Mouse (Mus musculus) thymus, adult 2 months (tissue): ENCODE data around the gene Adamtsl2. TPM values are rescaled to one million over a fixed set of nuclear protein-coding genes. Genes with fewer than 3 reads are reported as not detected.

Experiments used
- DNase-seq: peaks from one replicate; pipeline ENCODE4 v3.0.0; 2021
- H3K27ac ChIP-seq: fragments of 200-500 bp; 2 replicates; pipeline ENCODE4 v1.5.1; 2012; ENCODE audit warnings: low read length, control low read depth; ENCODE audit not compliant: control insufficient read depth, insufficient read depth
- H3K27me3 ChIP-seq: fragments of 200-500 bp; 2 replicates; pipeline ENCODE4 v1.6.1; 2012; ENCODE audit warnings: mild to moderate bottlenecking, low read length, moderate library complexity, mixed read lengths; ENCODE audit not compliant: control insufficient read depth, insufficient read depth
- H3K36me3 ChIP-seq: fragments of 200-500 bp; 2 replicates; pipeline ENCODE4 v1.6.1; 2012; ENCODE audit warnings: mild to moderate bottlenecking, low read length, moderate library complexity; ENCODE audit not compliant: control insufficient read depth, insufficient read depth
- H3K4me1 ChIP-seq: fragments of 200-500 bp; replicated peaks from 2 replicates; pipeline ENCODE4 v1.6.1; 2012; ENCODE audit warnings: low read length; ENCODE audit not compliant: control insufficient read depth, insufficient read depth
- H3K4me3 ChIP-seq: fragments of 200-500 bp; 2 replicates; pipeline ENCODE4 v1.5.1; 2012; ENCODE audit warnings: mild to moderate bottlenecking, low read length, control low read depth, moderate library complexity; ENCODE audit not compliant: control insufficient read depth, insufficient read depth
- CTCF ChIP-seq: fragments of 200-500 bp; IDR thresholded peaks from 2 replicates; pipeline ENCODE4 v1.5.1; 2012; ENCODE audit warnings: mild to moderate bottlenecking, control low read depth, low read length, moderate library complexity, borderline replicate concordance; ENCODE audit not compliant: control insufficient read depth, poor library complexity, insufficient read depth; ENCODE audit errors: extremely low read depth
- POLR2A ChIP-seq: fragments of 200-500 bp; IDR thresholded peaks from 2 replicates; pipeline ENCODE4 v1.6.1; 2012; ENCODE audit warnings: mild to moderate bottlenecking, low read length, control low read depth, moderate library complexity; ENCODE audit not compliant: control insufficient read depth, poor library complexity, insufficient read depth; ENCODE audit errors: extremely low read depth
- WGBS: fragments of 180-500 bp; shearing (Covaris S2); methylation state at CpG from one replicate; pipeline ENCODE4 v1.1.7; 2018; 5-methylcytosine and 5-hydroxymethylcytosine counted together
- polyA plus RNA-seq: library from polyadenylated mRNA; depleted of rRNA; stranded (reverse); fragments of >200 nt; gene quantifications from 2 replicates; pipeline ENCODE4 v1.2.3, GENCODE M21; 2012; rRNA removed

The Adamtsl2 gene
- polyA plus RNA-seq, 1 experiment = 16.1 TPM

- Histone ChIP-seq H3K4me1 (peaks cover 15% of the 10 kb centered on the region), H3K27me3 (no peaks in the 10 kb centered on the region), H3K4me3 (no peak overlapping the region), H3K27ac (no peak overlapping the region), H3K36me3 (no peaks in the 10 kb centered on the region)
- WGBS = 65% methylated on average over 6 of the region's 6 CpGs
- TF ChIP-seq CTCF (no peak), POLR2A (no peak)
- DNase-seq = no peak
Observed at GRCm38 (mm10) chr2:27146840-27147239, 67.7 kb downstream of the Adamtsl2 start.

DNA sequence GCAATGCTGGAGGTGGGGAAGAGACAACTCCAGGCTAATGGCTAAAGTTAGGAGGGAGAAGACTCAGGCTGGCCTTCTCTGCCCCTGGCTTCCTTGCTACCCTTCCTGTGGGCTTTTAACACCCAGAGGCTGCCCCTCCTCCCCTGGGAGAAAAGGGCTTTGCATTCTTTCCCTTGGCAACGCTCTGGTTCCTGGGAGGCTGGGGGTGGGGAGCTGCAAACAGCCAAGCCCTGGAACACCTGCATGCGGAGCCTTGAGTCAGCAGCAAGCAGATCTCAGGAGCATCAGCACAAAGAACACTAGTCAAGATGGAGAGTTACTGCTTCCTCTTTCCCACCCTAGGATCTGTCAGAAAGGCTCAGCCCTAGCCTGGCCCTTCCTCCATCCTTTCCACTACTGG is 70.3 kb downstream of the Adamtsl2 start:
- 9% methylated on average over 2 of the region's 2 CpGs for WGBS
- Histone ChIP-seq H3K4me3 (no peak overlapping the region), H3K36me3 (no peaks in the 10 kb centered on the region), H3K27me3 (no peaks in the 10 kb centered on the region), H3K4me1 (peaks cover 16% of the 10 kb centered on the region), H3K27ac (no peak overlapping the region)
- DNase-seq = no peak
- TF ChIP-seq CTCF (no peak), POLR2A (no peak)

- Histone ChIP-seq H3K27me3 (no peaks in the 10 kb centered on the region), H3K4me3 (no peak overlapping the region), H3K27ac (no peak overlapping the region), H3K36me3 (no peaks in the 10 kb centered on the region), H3K4me1 (peaks cover 12% of the 10 kb centered on the region)
- no peak for DNase-seq
- TF ChIP-seq CTCF (no peak), POLR2A (no peak)
- WGBS = 92% methylated on average over 10 of the region's 10 CpGs
Observed at GRCm38 (mm10) chr2:27154466-27155185, 75.4 kb downstream of the Adamtsl2 start.

DNA sequence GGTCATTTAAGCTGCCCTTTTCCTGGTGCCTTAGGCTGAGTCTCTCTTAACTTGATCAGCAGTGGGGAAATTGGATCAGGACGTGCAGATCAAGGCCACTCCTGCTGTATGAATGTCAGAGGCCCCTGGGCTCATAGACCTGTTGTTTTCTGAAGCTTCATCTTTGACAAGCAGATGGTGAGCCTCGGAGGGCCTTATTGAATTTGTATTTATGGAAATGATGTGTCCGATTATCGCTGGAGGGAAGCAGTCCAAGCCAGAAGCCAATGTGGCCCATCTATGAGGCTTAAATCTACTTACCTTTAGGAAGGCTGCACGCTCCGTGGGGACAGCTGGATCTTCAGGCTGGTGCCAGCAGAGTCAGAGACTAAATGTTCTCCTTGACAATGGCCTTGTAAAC is 77.4 kb downstream of the Adamtsl2 start:
- no peaks in the 10 kb centered on the region for H3K36me3 ChIP-seq
- peaks cover 7% of the 10 kb centered on the region for H3K4me1 ChIP-seq
- no peaks in the 10 kb centered on the region for H3K27me3 ChIP-seq
- WGBS = 96% methylated on average over 6 of the region's 6 CpGs
- TF ChIP-seq POLR2A (no peak), CTCF (no peak)
- H3K4me3 ChIP-seq = no peak overlapping the region
- no peak overlapping the region for H3K27ac ChIP-seq
- no peak for DNase-seq

Other genes with a start within 250 kb of the Adamtsl2 start
- gene Abo, start 214.4 kb upstream of the Adamtsl2 start, polyA plus RNA-seq = 0.06 TPM in 1 of 2 replicates, not detected in the other
- gene Surf6, start 176.5 kb upstream of the Adamtsl2 start, polyA plus RNA-seq = 20.8 and 23.1 TPM in 2 replicates
- gene Med22, start 168.7 kb upstream of the Adamtsl2 start, polyA plus RNA-seq = 39.0 and 46.5 TPM in 2 replicates
- 799 and 817 TPM in 2 replicates for gene Rpl7a, start 168.6 kb upstream of the Adamtsl2 start, polyA plus RNA-seq
- gene Surf2, start 163.0 kb upstream of the Adamtsl2 start, polyA plus RNA-seq = 33.8 and 36.4 TPM in 2 replicates
- gene Surf1, start 162.8 kb upstream of the Adamtsl2 start, polyA plus RNA-seq = 72.7 and 78.5 TPM in 2 replicates
- gene Surf4, start 145.5 kb upstream of the Adamtsl2 start, polyA plus RNA-seq = 410 and 472 TPM in 2 replicates
- 0.75 and 0.96 TPM in 2 replicates for gene Stkld1, start 145.3 kb upstream of the Adamtsl2 start, polyA plus RNA-seq
- 49.7 and 56.2 TPM in 2 replicates for gene Rexo4, start 115.0 kb upstream of the Adamtsl2 start, polyA plus RNA-seq
- gene Adamts13, start 106.0 kb upstream of the Adamtsl2 start, polyA plus RNA-seq = 1.1 and 1.2 TPM in 2 replicates
- 58.9 and 63.9 TPM in 2 replicates for gene Cacfd1, start 69.5 kb upstream of the Adamtsl2 start, polyA plus RNA-seq
- gene Slc2a6, start 51.4 kb upstream of the Adamtsl2 start, polyA plus RNA-seq = 14.0 and 17.5 TPM in 2 replicates
- gene Mymk, start 7.2 kb upstream of the Adamtsl2 start, polyA plus RNA-seq = 0.61 and 0.81 TPM in 2 replicates
- gene Fam163b, start 63.1 kb downstream of the Adamtsl2 start, polyA plus RNA-seq = 7.8 and 13.3 TPM in 2 replicates
- gene Dbh, start 85.9 kb downstream of the Adamtsl2 start, polyA plus RNA-seq = 0.41 and 0.69 TPM in 2 replicates
- gene Sardh, start 169.0 kb downstream of the Adamtsl2 start, polyA plus RNA-seq = 10.5 and 12.3 TPM in 2 replicates